Mouse (Mus musculus): Measurements from ENCODE around the gene Apof.
A peak's percentile ranks its signal among the peaks of the same experiment; 100 is the strongest.

Apof gene

DNA sequence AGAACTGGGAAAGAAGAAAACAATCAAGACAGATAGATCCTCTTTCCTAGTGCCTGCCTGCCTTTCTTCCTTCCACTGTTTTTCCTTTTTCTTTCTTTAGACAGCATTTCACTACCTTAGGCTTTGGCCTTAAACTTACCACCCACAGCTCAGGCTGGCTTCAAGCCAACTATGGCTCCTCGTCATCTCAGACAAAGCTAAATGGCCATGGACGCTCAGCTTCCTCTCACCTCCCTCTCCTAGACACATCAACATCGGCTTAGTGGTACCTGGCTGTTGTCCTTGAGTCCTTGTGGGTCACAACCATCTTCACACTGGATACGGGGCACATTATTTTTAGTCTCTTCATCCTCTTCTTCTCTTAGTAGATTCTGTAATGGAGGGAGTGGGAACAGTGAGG is 28.8 kb downstream of the Apof start:
- 0 out of 2 replicates have a peak, but pooled peaks have one; percentile 54 for ATAC-seq (ENCODE audit: insufficient number of reproducible peaks, low FRiP score, low TSS enrichment)

DNA sequence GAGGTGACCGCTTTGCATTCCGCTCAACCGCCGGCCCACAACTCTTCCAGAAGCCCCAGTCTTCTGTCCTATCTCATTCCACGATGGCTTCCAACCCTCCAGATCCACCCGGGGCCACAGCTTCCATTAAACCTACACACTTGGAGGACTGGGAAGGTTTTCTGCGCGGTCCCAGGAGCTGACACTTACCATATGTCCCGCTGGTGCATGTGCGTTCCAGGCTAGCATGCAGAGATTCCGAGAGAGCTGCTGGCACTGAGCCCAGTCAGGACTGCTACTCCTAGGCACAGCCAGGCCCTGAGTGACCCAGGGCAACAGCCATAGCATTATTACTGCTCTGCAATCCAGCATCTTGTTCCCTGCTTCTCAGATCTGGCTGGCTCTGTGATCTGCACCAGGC is 29.2 kb downstream of the Apof start:
- peak; percentile 36; the same call in 1 of the 2 replicates for ATAC-seq (ENCODE audit: insufficient number of reproducible peaks, low FRiP score, low TSS enrichment)

DNA sequence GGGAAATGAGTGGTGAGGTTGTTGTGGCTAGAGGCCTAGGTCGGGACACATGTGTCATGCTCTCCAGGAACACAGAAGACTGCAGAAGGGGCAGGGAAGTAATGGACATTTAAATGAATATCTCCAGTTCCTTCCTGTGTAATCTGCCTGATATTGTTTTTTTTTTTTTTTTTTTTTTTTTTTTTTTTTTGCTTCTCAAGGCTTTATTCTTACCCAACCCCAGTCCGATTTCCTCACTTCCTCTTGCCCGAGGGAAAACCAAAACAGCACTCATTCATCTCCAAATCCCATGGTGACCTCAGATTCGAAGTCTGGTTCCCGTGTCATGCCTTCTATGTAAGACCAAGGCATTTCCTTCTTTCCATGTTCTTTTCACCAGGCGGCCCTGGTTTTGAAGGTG is 29.8 kb downstream of the Apof start:
- no peak for ATAC-seq (ENCODE audit: insufficient number of reproducible peaks, low FRiP score, low TSS enrichment)

DNA sequence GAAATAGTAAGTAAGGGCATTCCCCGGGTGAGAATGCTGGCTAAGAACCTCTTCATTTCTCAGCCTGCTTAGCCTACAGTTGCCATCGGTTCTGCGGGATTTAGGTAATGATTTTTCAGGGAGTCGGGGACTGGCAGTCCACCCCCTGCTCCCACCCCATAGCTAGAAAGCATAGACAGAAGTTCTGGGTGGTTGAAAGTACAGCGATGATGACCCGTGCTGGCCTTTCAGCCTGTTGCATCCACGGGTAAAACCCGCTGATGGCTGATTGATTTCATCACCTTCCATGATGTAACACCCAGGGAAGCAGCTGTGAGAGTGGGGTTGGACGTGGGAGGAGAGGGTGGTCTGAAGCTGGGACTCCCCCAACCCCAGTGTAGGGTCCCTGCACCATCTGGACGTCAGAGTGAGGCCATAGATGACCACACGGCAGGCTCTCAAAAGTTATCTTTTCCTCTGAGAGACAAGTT is 30.3 kb downstream of the Apof start, which contains the start of gene Il23a:
Gene Il23a, minus strand, starts transcription at position 51 of the 470 bp plus-strand sequence.
- no peak for ATAC-seq (ENCODE audit: insufficient number of reproducible peaks, low FRiP score, low TSS enrichment)

DNA sequence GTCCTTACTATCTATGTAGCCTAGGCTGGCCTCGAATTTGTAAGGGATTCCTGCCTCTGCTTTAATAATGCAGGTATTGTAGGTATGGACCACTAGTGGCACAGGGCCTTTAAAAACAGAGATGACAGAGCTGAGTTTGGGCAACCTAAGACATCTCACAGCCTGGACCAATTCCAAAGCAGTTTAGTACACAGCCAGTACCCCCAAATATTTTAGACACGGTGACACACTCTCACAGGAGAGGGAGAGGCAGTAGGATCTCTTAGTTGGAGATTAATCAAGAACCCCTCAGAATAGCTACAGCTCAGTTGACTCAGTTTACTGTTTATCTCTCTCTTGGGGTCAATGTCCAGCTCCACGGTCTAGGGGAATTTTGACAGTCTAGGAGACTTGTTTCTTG is 33.9 kb downstream of the Apof start:
- ATAC-seq (ENCODE audit: insufficient number of reproducible peaks, low FRiP score, low TSS enrichment), result no peak

DNA sequence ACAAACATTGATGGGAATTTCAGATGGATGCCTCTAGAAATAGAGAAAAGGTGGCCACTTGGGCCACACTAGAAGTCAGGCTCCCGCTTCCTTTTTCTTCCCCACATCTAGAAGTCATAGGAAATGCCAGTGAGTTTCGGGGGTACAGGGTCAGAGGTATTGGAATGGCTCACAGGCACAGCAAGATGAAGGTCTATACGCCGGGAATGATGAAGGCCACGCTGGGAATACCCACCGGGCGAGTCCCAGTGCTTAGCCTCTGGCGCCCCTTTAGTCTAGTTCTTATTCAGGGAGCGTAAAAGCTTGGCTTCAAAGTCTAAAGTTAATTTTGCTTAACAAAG is 34.3 kb downstream of the Apof start:
- peak; percentile 39 for ATAC-seq (ENCODE audit: insufficient number of reproducible peaks, low FRiP score, low TSS enrichment)

DNA sequence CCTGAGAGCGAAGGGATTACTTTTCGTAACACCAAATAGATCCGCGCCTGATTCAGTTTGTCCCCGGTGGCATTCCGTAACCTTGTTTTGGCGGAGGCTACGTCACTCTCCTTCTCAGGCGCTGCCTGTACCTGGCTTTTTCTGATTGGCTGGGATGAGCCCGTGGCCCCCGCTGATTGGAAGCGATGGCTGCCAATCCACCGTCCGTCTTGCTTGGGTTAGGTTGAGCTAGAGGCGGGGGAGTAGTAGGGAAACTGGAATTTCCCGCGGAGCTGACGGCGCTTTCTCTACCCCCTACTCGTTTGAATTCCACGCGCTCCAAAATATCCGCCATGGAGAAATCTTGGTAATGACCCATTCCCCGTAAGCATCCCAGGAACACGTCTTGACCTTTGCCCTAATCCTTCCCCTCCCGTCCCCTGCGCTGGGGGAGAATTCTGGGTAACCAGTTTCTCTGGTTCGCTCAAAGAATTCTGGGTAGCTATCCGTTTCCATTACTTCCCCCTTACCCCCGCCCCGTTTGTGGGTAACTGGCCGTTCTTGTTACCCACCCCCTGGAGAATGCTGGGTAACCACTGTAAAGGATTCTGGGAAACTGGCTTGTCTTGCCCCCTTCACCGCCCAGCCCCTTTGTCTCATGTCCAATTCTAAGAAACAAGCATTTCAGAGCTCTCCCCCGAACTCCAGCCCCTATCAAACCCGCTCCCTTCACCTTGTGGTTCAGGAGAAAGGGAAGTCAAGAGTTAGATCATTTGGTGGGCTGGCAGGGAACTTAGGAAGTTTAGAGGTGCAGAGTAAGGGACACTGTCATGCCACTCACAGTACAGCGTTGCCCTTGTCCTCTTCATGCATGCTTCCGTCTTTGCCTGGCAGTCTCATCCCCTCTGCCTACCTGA is 34.9 kb downstream of the Apof start, which contains the start of gene Pan2:
Gene Pan2, plus strand, starts transcription at position 210 of the 896 bp plus-strand sequence.
- peak; percentile 96 for ATAC-seq (ENCODE audit: insufficient number of reproducible peaks, low FRiP score, low TSS enrichment)

DNA sequence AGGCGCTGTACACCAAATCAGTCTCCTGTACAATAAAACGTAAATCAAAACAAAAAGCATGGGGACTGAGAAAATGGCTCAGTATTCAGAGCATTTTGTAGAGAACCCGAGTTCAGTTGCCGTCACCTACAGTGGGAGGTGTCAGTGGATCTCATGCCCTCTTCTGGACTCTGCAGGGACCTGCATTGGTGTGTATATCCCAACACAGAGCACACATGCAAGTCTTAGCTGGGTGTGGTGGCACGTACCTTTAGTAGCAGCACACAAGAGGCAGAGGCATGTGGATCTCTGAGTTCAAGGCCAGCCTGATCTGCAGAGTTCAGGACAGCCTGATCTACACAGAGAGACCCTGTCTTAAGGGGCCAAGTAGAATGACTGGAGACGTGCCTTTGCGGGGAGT is 41.2 kb downstream of the Apof start:
- no peak for ATAC-seq (ENCODE audit: insufficient number of reproducible peaks, low FRiP score, low TSS enrichment)

DNA sequence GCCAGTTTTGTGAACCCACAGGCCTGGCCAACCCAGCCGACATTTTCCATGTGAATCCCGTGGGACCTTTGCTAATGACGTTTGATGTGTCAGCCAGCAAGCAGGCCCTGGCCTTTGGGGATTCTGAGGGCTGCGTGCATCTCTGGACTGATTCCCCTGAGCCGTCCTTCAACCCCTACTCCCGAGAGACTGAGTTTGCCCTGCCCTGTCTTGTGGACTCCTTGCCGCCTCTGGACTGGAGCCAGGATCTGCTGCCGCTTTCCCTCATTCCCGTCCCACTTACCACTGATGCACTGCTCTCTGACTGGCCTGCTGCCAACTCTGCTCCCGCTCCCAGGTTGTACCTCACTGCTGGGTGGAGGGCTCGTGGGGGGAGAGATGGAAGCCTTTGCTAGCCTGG is 41.7 kb downstream of the Apof start:
- no peak for ATAC-seq (ENCODE audit: insufficient number of reproducible peaks, low FRiP score, low TSS enrichment)

DNA sequence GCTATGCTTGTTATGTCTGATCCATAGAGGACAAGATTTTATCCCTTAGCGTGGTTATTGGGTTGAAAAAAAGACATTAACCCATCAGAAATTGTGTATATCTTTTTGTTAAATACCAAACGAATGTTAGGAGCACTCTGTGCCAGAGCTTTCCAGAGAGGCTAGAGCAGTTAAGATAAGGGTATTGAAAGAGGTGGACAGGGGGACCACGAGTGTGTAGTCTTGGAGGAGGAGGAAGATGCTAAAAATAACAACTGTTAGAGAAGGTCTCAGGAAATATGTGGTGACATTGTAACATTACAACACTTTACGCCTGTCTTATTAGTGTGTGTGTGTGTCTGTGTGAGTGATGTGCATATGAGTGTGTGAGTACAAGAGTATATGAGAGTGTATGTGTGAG is 42.4 kb downstream of the Apof start:
- no peak for ATAC-seq (ENCODE audit: insufficient number of reproducible peaks, low FRiP score, low TSS enrichment)

DNA sequence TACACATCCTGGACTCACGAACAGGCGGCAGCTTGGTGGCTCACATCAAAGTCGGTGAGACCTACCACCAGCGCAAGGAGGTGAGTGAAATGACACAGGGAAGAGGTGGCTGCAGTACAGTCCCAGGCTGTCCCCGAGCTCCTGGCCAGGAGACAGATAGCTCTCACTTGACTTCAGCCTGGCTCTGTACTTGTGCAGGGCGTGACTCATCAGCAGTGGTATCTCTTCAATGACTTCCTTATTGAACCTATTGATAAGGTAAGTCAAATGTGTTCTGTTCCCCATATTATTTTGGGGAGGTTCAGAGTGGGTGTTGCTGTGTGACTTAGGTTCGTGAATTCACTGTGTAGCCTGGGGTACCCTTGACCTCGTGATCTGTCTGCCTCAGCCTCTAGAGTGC is 47.1 kb downstream of the Apof start:
- no peak for ATAC-seq (ENCODE audit: insufficient number of reproducible peaks, low FRiP score, low TSS enrichment)

All from cerebellum, adult (tissue).